Mouse (Mus musculus): ENCODE measurements around the gene Anxa8. TPM values are rescaled to one million over a fixed set of nuclear protein-coding genes. Genes with fewer than 3 reads are reported as not detected.

Anxa8 gene
- polyA plus RNA-seq, 1 experiment from 2014 or later, result 2.2 TPM

GRCm38 (mm10) chr14:34121691-34122090 lies 35.9 kb downstream of the Anxa8 start:
- H3K9ac ChIP-seq (ENCODE audit: low read depth, low read length), result no peak overlapping the region
- no peaks in the 10 kb centered on the region; the same call in 1 of the 2 replicates for H3K4me1 ChIP-seq (replicated peaks; ENCODE audit: insufficient read depth, low read length)
- H3K4me3 ChIP-seq (replicated peaks; ENCODE audit: low read depth, low read length), result no peak overlapping the region
- no peak for TF ChIP-seq CTCF (IDR thresholded peaks at IDR 0.05; ENCODE audit: low read depth)
- no peak overlapping the region for H3K27ac ChIP-seq
- ATAC-seq (replicated peaks; ENCODE audit: low FRiP score, low read depth) (no peak), DNase-seq (ENCODE audit: low spot score) (no peak)
- H3K36me3 ChIP-seq (ENCODE audit: insufficient read depth, low read length), result no peaks in the 10 kb centered on the region
- 95% methylated on average over 4 of the region's 4 CpGs for WGBS
- no peaks in the 10 kb centered on the region for H3K9me3 ChIP-seq (replicated peaks; ENCODE audit: low read length)
- H3K4me2 ChIP-seq (ENCODE audit: low read length), result no peak overlapping the region
- H3K27me3 ChIP-seq (ENCODE audit: insufficient read depth, low read length), result no peaks in the 10 kb centered on the region

DNA sequence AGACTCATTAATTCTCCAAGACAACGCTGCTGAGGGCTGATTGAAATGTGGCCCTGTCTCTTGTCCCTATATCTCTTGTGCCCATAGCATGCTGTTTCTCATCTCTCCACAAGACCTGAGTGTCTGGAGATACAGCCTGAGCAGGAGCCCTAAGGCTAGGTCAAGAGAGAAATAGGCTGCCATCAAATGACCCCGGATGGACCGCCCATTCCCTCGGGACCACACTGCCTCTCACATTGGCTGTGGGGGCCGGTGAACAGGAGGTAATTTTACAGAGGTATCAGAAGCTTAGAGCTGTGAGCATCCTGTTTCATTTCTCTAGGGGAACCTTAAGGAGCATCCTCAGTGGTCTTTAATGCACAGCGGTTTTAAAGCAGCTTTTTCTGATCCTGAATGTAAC lies 45.4 kb downstream of the Anxa8 start:
- ATAC-seq (replicated peaks; ENCODE audit: low FRiP score, low read depth) (no peak), DNase-seq (ENCODE audit: low spot score) (no peak)
- Histone ChIP-seq H3K4me2 (ENCODE audit: low read length) (no peak overlapping the region), H3K36me3 (ENCODE audit: insufficient read depth, low read length) (no peaks in the 10 kb centered on the region), H3K9me3 (replicated peaks; ENCODE audit: low read length) (no peaks in the 10 kb centered on the region), H3K4me3 (replicated peaks; ENCODE audit: low read depth, low read length) (no peak overlapping the region), H3K9ac (ENCODE audit: low read depth, low read length) (no peak overlapping the region), H3K27ac (no peak overlapping the region), H3K4me1 (replicated peaks; ENCODE audit: insufficient read depth, low read length) (no peaks in the 10 kb centered on the region), H3K27me3 (ENCODE audit: insufficient read depth, low read length) (no peaks in the 10 kb centered on the region)
- 47% methylated on average over 6 of the region's 6 CpGs for WGBS
- no peak for TF ChIP-seq CTCF (IDR thresholded peaks at IDR 0.05; ENCODE audit: low read depth)

GRCm38 (mm10) chr14:34135391-34135790 lies 49.6 kb downstream of the Anxa8 start:
- Histone ChIP-seq H3K4me2 (ENCODE audit: low read length) (no peak overlapping the region), H3K4me3 (replicated peaks; ENCODE audit: low read depth, low read length) (no peak overlapping the region), H3K9me3 (replicated peaks; ENCODE audit: low read length) (no peaks in the 10 kb centered on the region), H3K9ac (ENCODE audit: low read depth, low read length) (no peak overlapping the region), H3K36me3 (ENCODE audit: insufficient read depth, low read length) (no peaks in the 10 kb centered on the region), H3K27me3 (ENCODE audit: insufficient read depth, low read length) (no peaks in the 10 kb centered on the region), H3K27ac (no peak overlapping the region), H3K4me1 (replicated peaks; ENCODE audit: insufficient read depth, low read length) (no peaks in the 10 kb centered on the region)
- ATAC-seq (replicated peaks; ENCODE audit: low FRiP score, low read depth) (no peak), DNase-seq (ENCODE audit: low spot score) (no peak)
- no peak for TF ChIP-seq CTCF (IDR thresholded peaks at IDR 0.05; ENCODE audit: low read depth)

GRCm38 (mm10) chr14:34139671-34140664 lies 54.2 kb downstream of the Anxa8 start:
- no peak overlapping the region for H3K4me2 ChIP-seq (ENCODE audit: low read length)
- 88% methylated on average over 15 of the region's 15 CpGs for WGBS
- H3K36me3 ChIP-seq (ENCODE audit: insufficient read depth, low read length), result no peaks in the 10 kb centered on the region
- no peaks in the 10 kb centered on the region for H3K4me1 ChIP-seq (replicated peaks; ENCODE audit: insufficient read depth, low read length)
- no peak for TF ChIP-seq CTCF (IDR thresholded peaks at IDR 0.05; ENCODE audit: low read depth)
- no peaks in the 10 kb centered on the region for H3K9me3 ChIP-seq (replicated peaks; ENCODE audit: low read length)
- no peaks in the 10 kb centered on the region for H3K27me3 ChIP-seq (ENCODE audit: insufficient read depth, low read length)
- H3K4me3 ChIP-seq (replicated peaks; ENCODE audit: low read depth, low read length), result no peak overlapping the region
- H3K9ac ChIP-seq (ENCODE audit: low read depth, low read length), result no peak overlapping the region
- H3K27ac ChIP-seq, result no peak overlapping the region
- DNase-seq (ENCODE audit: low spot score), result no peak
- no peak for ATAC-seq (replicated peaks; ENCODE audit: low FRiP score, low read depth)

DNA sequence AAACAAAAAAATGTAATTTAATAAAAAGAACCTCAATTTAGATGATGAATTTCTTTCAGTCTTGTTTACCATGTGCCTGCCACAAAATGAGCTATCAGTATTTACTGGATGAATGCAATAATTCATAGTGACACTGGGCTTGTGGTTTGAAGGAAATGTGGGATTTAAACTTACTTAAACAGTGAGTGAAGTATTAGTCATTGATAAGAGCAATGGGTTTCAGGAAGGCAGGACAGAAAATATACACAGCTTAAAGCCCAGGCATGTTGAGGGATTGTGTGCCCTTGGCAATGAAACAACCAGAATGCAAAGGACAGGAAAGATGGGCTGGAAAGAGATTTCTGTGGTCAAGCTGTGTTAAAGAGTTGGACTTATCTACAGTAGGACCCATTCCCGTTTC lies 56.5 kb downstream of the Anxa8 start:
- Histone ChIP-seq H3K9ac (ENCODE audit: low read depth, low read length) (no peak overlapping the region), H3K9me3 (replicated peaks; ENCODE audit: low read length) (no peaks in the 10 kb centered on the region), H3K4me1 (replicated peaks; ENCODE audit: insufficient read depth, low read length) (no peaks in the 10 kb centered on the region), H3K4me2 (ENCODE audit: low read length) (no peak overlapping the region), H3K27ac (no peak overlapping the region), H3K4me3 (replicated peaks; ENCODE audit: low read depth, low read length) (no peak overlapping the region), H3K27me3 (ENCODE audit: insufficient read depth, low read length) (no peaks in the 10 kb centered on the region), H3K36me3 (ENCODE audit: insufficient read depth, low read length) (no peaks in the 10 kb centered on the region)
- DNase-seq (ENCODE audit: low spot score) (no peak), ATAC-seq (replicated peaks; ENCODE audit: low FRiP score, low read depth) (no peak)
- WGBS, result 67% methylated on average over 1 of the region's 1 CpGs
- TF ChIP-seq CTCF (IDR thresholded peaks at IDR 0.05; ENCODE audit: low read depth), result no peak

DNA sequence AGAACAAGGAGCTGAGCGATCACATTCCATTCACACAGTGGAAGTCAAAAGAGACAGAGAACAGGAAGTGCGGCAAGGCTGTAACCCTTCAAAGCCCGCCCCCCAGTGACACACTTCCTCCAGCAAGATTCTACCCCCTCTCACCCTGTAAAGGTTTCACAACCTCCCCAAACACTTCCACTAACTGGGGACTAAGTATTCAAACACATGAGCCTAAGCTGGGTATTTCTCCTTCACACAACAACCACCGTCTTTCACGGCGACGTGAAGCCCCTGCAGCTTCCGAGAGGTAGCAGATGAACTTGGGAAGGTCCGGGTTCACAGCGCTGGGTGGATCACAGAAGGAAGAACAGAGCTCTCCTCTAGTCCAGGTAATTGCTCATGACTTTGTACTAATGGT lies 57.1 kb downstream of the Anxa8 start:
- WGBS, result 91% methylated on average over 10 of the region's 10 CpGs
- Histone ChIP-seq H3K4me2 (ENCODE audit: low read length) (no peak overlapping the region), H3K9ac (ENCODE audit: low read depth, low read length) (no peak overlapping the region), H3K27ac (no peak overlapping the region), H3K36me3 (ENCODE audit: insufficient read depth, low read length) (no peaks in the 10 kb centered on the region), H3K27me3 (ENCODE audit: insufficient read depth, low read length) (no peaks in the 10 kb centered on the region), H3K9me3 (replicated peaks; ENCODE audit: low read length) (no peaks in the 10 kb centered on the region), H3K4me3 (replicated peaks; ENCODE audit: low read depth, low read length) (no peak overlapping the region), H3K4me1 (replicated peaks; ENCODE audit: insufficient read depth, low read length) (no peaks in the 10 kb centered on the region)
- DNase-seq (ENCODE audit: low spot score), result no peak
- no peak for ATAC-seq (replicated peaks; ENCODE audit: low FRiP score, low read depth)
- TF ChIP-seq CTCF (IDR thresholded peaks at IDR 0.05; ENCODE audit: low read depth), result no peak

Other genes with a start within 250 kb of the Anxa8 start
- 2.6 and 3.1 TPM in 2 replicates for gene Gdf10, start 162.4 kb upstream of the Anxa8 start, polyA plus RNA-seq (2015; fragmentation: Nextera tagmentation; extraction: Ambion mirVana)
- gene Gdf2, start 144.9 kb upstream of the Anxa8 start, polyA plus RNA-seq (2015; fragmentation: Nextera tagmentation; extraction: Ambion mirVana), result not detected in 2 replicates
- not detected in 2 replicates for gene Rbp3, start 132.0 kb upstream of the Anxa8 start, polyA plus RNA-seq (2015; fragmentation: Nextera tagmentation; extraction: Ambion mirVana)
- not detected in 2 replicates for gene Zfp488, start 107.2 kb upstream of the Anxa8 start, polyA plus RNA-seq (2015; fragmentation: Nextera tagmentation; extraction: Ambion mirVana)
- gene Gm30083, start 70.8 kb upstream of the Anxa8 start, polyA plus RNA-seq (2015; fragmentation: Nextera tagmentation; extraction: Ambion mirVana), result not detected in 2 replicates
- not detected in 2 replicates for gene Gm5460, start 69.2 kb upstream of the Anxa8 start, polyA plus RNA-seq (2015; fragmentation: Nextera tagmentation; extraction: Ambion mirVana)
- not detected in 2 replicates for gene Antxrl, start 33.3 kb upstream of the Anxa8 start, polyA plus RNA-seq (2015; fragmentation: Nextera tagmentation; extraction: Ambion mirVana)
- not detected in 2 replicates for gene A630023A22Rik, start 16.8 kb downstream of the Anxa8 start, polyA plus RNA-seq (2015; fragmentation: Nextera tagmentation; extraction: Ambion mirVana)
- 0.09 and 0.19 TPM in 2 replicates for gene Npy4r, start 66.5 kb downstream of the Anxa8 start, polyA plus RNA-seq (2015; fragmentation: Nextera tagmentation; extraction: Ambion mirVana)
- 0.62 and 0.79 TPM in 2 replicates for gene Gprin2, start 115.7 kb downstream of the Anxa8 start, polyA plus RNA-seq (2015; fragmentation: Nextera tagmentation; extraction: Ambion mirVana)
- 0.76 and 0.80 TPM in 2 replicates for gene Syt15, start 133.6 kb downstream of the Anxa8 start, polyA plus RNA-seq (2015; fragmentation: Nextera tagmentation; extraction: Ambion mirVana)
- gene Shld2, start 224.5 kb downstream of the Anxa8 start, polyA plus RNA-seq (2015; fragmentation: Nextera tagmentation; extraction: Ambion mirVana), result 11.5 and 11.8 TPM in 2 replicates
- gene Glud1, start 224.7 kb downstream of the Anxa8 start, polyA plus RNA-seq (2015; fragmentation: Nextera tagmentation; extraction: Ambion mirVana), result 160 and 161 TPM in 2 replicates